Mouse (Mus musculus): Measurements from ENCODE around the gene Map2k2. TPM values are rescaled to one million over a fixed set of nuclear protein-coding genes. Genes with fewer than 3 reads are reported as not detected.
"Not testable (repeated sequence)": the region's sequence is repeated elsewhere in the genome, so short reads cannot be mapped to it uniquely, and the experiment has no call there.

Gene Map2k2
- total RNA-seq (2021): 100 to 1,000 TPM; 132 to 141 TPM

GRCm38 (mm10) chr10:81105565-81106112 lies at the start of gene Map2k2:
Gene Map2k2 (plus strand): TSS chr10:81105915.
- DNase-seq: peak; percentile 96 to 97

GRCm38 (mm10) chr10:81057406-81058130 lies 48.1 kb upstream of the Map2k2 start:
- DNase-seq: no peak

- DNase-seq: no peak
Measured at GRCm38 (mm10) chr10:81058896-81059295, 46.8 kb upstream of the Map2k2 start.

- peak; percentile 99 for DNase-seq
Measured at GRCm38 (mm10) chr10:81059603-81060543, 45.8 kb upstream of the Map2k2 start, which contains the start of gene Sgta. Gene Sgta (minus strand): TSS chr10:81060181.

- DNase-seq: no peak
Measured at GRCm38 (mm10) chr10:81062710-81063109, 43.0 kb upstream of the Map2k2 start.

- not testable (repeated sequence) for DNase-seq
Measured at GRCm38 (mm10) chr10:81064519-81064918, 41.2 kb upstream of the Map2k2 start.

GRCm38 (mm10) chr10:81068706-81069105 lies 37.0 kb upstream of the Map2k2 start:
- no peak for DNase-seq

- DNase-seq: peak; percentile 94 to 98
Measured at GRCm38 (mm10) chr10:81069836-81070235, 35.9 kb upstream of the Map2k2 start, which contains the start of gene Thop1. Gene Thop1 (plus strand): TSS chr10:81070035.

GRCm38 (mm10) chr10:81072290-81072689 lies 33.4 kb upstream of the Map2k2 start:
- DNase-seq: no peak

- no peak for DNase-seq
Measured at GRCm38 (mm10) chr10:81073464-81073863, 32.3 kb upstream of the Map2k2 start.

- DNase-seq: no peak
Measured at GRCm38 (mm10) chr10:81075734-81076133, 30.0 kb upstream of the Map2k2 start.

- no peak for DNase-seq
Measured at GRCm38 (mm10) chr10:81076356-81076755, 29.4 kb upstream of the Map2k2 start.

GRCm38 (mm10) chr10:81077916-81078315 lies 27.8 kb upstream of the Map2k2 start:
- DNase-seq: no peak

GRCm38 (mm10) chr10:81080008-81080655 lies 25.6 kb upstream of the Map2k2 start:
- no peak for DNase-seq

- DNase-seq: peak; percentile 63 to 71
Measured at GRCm38 (mm10) chr10:81082168-81082960, 23.4 kb upstream of the Map2k2 start.

- no peak for DNase-seq
Measured at GRCm38 (mm10) chr10:81087021-81087420, 18.7 kb upstream of the Map2k2 start.

GRCm38 (mm10) chr10:81089216-81089615 lies 16.5 kb upstream of the Map2k2 start:
- no peak for DNase-seq

- no peak for DNase-seq
Measured at GRCm38 (mm10) chr10:81090621-81091020, 15.1 kb upstream of the Map2k2 start.

- no peak for DNase-seq
Measured at GRCm38 (mm10) chr10:81092465-81093250, 13.1 kb upstream of the Map2k2 start.

GRCm38 (mm10) chr10:81094931-81095678 lies 10.6 kb upstream of the Map2k2 start:
- DNase-seq: no peak
